Mouse (Mus musculus) MEL (cell line): Measurements from ENCODE around the gene Tas2r117. TPM values are rescaled to one million over a fixed set of nuclear protein-coding genes. Genes with fewer than 3 reads are reported as not detected.

Source experiments
- DNase-seq: peaks from one replicate; pipeline ENCODE4 v3.0.0; 2011; ENCODE audit warnings: low read depth, low spot score
- H3K27ac ChIP-seq: 2 replicates; pipeline ENCODE4 v1.5.1; 2012; ENCODE audit warnings: low read depth, mild to moderate bottlenecking, control low read depth, low read length, moderate library complexity; ENCODE audit not compliant: control insufficient read depth
- H3K27me3 ChIP-seq, 2 experiments: fragments of 150-350 bp in 1 of 2; sonication (generic) in 1 of 2; 2 replicates each; pipeline ENCODE4 v1.6.1; 2012; ENCODE audit warnings: low read length in 2 of 2, mild to moderate bottlenecking in 2 of 2, improper control_type of control experiment in 1 of 2, moderate library complexity in 1 of 2; ENCODE audit not compliant: insufficient read depth in 2 of 2, control insufficient read depth in 1 of 2
- H3K36me3 ChIP-seq, 2 experiments: 2 replicates each; pipeline ENCODE4 v1.6.1; 2012 to 2014; ENCODE audit warnings: low read length in 2 of 2, improper control_type of control experiment in 1 of 2, inconsistent platforms in 1 of 2, mild to moderate bottlenecking in 1 of 2; ENCODE audit not compliant: insufficient read depth in 2 of 2, control insufficient read depth in 1 of 2
- H3K4me1 ChIP-seq, 2 experiments: fragments of 150-350 bp in 1 of 2; sonication (generic) in 1 of 2; 2 replicates each; pipeline ENCODE4 v1.6.1; 2012; ENCODE audit warnings: low read length in 2 of 2, improper control_type of control experiment in 1 of 2, mild to moderate bottlenecking in 1 of 2; ENCODE audit not compliant: insufficient read depth in 2 of 2, control insufficient read depth in 1 of 2
- H3K4me3 ChIP-seq, 2 experiments: fragments of 150-350 bp in 1 of 2; sonication (generic) in 1 of 2; 2 replicates each; pipeline ENCODE4 v1.5.1; 2012; ENCODE audit warnings: low read depth in 2 of 2, low read length in 2 of 2, mild to moderate bottlenecking in 2 of 2, moderate library complexity in 2 of 2, control low read depth in 1 of 2, improper control_type of control experiment in 1 of 2; ENCODE audit not compliant: control insufficient read depth in 1 of 2, insufficient read depth in 1 of 2
- H3K79me2 ChIP-seq: 2 replicates; pipeline ENCODE4 v1.6.1; 2012; ENCODE audit warnings: mild to moderate bottlenecking, low read length, moderate library complexity; ENCODE audit not compliant: control insufficient read depth, poor library complexity, insufficient read depth
- H3K9ac ChIP-seq: 2 replicates; pipeline ENCODE4 v1.6.1; 2012; ENCODE audit warnings: low read depth, mild to moderate bottlenecking, control low read depth, low read length, moderate library complexity; ENCODE audit not compliant: control insufficient read depth, poor library complexity, severe bottlenecking
- H3K9me3 ChIP-seq: fragments of 150-350 bp; sonication (generic); replicated peaks from 2 replicates; pipeline ENCODE4 v1.6.1; 2012; ENCODE audit warnings: mild to moderate bottlenecking, low read length, improper control_type of control experiment, moderate library complexity; ENCODE audit not compliant: insufficient read depth
- BHLHE40 ChIP-seq: IDR thresholded peaks from 2 replicates; pipeline ENCODE4 v1.6.1; 2012; ENCODE audit warnings: low read depth, mild to moderate bottlenecking, inconsistent platforms, low read length, improper control_type of control experiment, borderline replicate concordance
- CTCF ChIP-seq, 3 experiments: IDR thresholded peaks in 2 of 3; conservative IDR thresholded peaks in 1 of 3; 2 replicates each; pipeline ENCODE4 v1.5.1; 2011 to 2012; ENCODE audit warnings: low read length in 3 of 3, low read depth in 2 of 3, mild to moderate bottlenecking in 2 of 3, improper control_type of control experiment in 1 of 3, inconsistent platforms in 1 of 3, mixed read lengths in 1 of 3, moderate library complexity in 1 of 3; ENCODE audit not compliant: control insufficient read depth in 1 of 3, insufficient read depth in 1 of 3, poor library complexity in 1 of 3, severe bottlenecking in 1 of 3
- E2F4 ChIP-seq: IDR thresholded peaks from 2 replicates; pipeline ENCODE4 v1.6.1; 2011; ENCODE audit warnings: low read depth, low read length, improper control_type of control experiment, borderline replicate concordance
- GATA1 ChIP-seq: IDR thresholded peaks from 2 replicates; pipeline ENCODE4 v1.6.1; 2011; ENCODE audit warnings: low read depth, low read length, improper control_type of control experiment
- MAZ ChIP-seq: IDR thresholded peaks from 2 replicates; pipeline ENCODE4 v1.6.1; 2012; ENCODE audit warnings: low read depth, mild to moderate bottlenecking, inconsistent platforms, low read length, improper control_type of control experiment
- MYB ChIP-seq: IDR thresholded peaks from 2 replicates; pipeline ENCODE4 v1.6.1; 2011; ENCODE audit warnings: mild to moderate bottlenecking, low read depth, low read length, improper control_type of control experiment
- MYC ChIP-seq: IDR thresholded peaks from 2 replicates; pipeline ENCODE4 v1.6.1; 2011; ENCODE audit warnings: low read depth, mild to moderate bottlenecking, low read length, improper control_type of control experiment, moderate library complexity
- POLR2A ChIP-seq, 2 experiments: IDR thresholded peaks; 2 replicates each; pipeline ENCODE4 v1.6.1; 2011 to 2012; ENCODE audit warnings: low read length in 2 of 2, mild to moderate bottlenecking in 2 of 2, control low read depth in 1 of 2, improper control_type of control experiment in 1 of 2, low read depth in 1 of 2, moderate library complexity in 1 of 2; ENCODE audit not compliant: control insufficient read depth in 1 of 2, insufficient read depth in 1 of 2, poor library complexity in 1 of 2
- POLR2AphosphoS5 ChIP-seq: IDR thresholded peaks from 2 replicates; pipeline ENCODE4 v1.6.1; 2012; ENCODE audit warnings: low read depth, borderline replicate concordance, mild to moderate bottlenecking, inconsistent platforms, low read length, moderate library complexity, mixed read lengths
- SMC3 ChIP-seq: IDR thresholded peaks from 2 replicates; pipeline ENCODE4 v1.6.1; 2011; ENCODE audit warnings: low read depth, low read length, improper control_type of control experiment
- TAL1 ChIP-seq: IDR thresholded peaks from 2 replicates; pipeline ENCODE4 v1.6.1; 2012; ENCODE audit warnings: mild to moderate bottlenecking, inconsistent platforms, low read length, moderate library complexity, mixed read lengths
- ZKSCAN1 ChIP-seq: IDR thresholded peaks from 2 replicates; pipeline ENCODE4 v1.6.1; 2012; ENCODE audit warnings: low read depth, mild to moderate bottlenecking, inconsistent platforms, low read length, improper control_type of control experiment, moderate library complexity
- ZNF384 ChIP-seq: IDR thresholded peaks from 2 replicates; pipeline ENCODE4 v1.6.1; 2012; ENCODE audit warnings: low read depth, mild to moderate bottlenecking, inconsistent platforms, low read length, improper control_type of control experiment
- polyA plus RNA-seq, 2 experiments: library from polyadenylated mRNA; stranded (reverse) in 1 of 2; unstranded in 1 of 2; fragments of >175 nt in 1 of 2; fragments of >200 nt in 1 of 2; gene quantifications; 2 replicates each; pipeline versions ENCODE4 v1.2.1 to v1.2.4; 2012; ENCODE audit warnings: low replicate concordance in 2 of 2, low read depth in 1 of 2; ENCODE audit not compliant: insufficient read length in 2 of 2, insufficient read depth in 1 of 2, missing spikeins in 1 of 2
- total RNA-seq: library from RNA; depleted of rRNA; stranded (reverse); fragments of 300-350 nt; gene quantifications from 2 replicates; pipeline ENCODE4 v1.2.3, GENCODE M21; 2012; rRNA removed

The Tas2r117 gene
- total and polyA plus RNA-seq, 3 experiments, result not detected

- H3K79me2 ChIP-seq, result no peaks in the 10 kb centered on the region
- H3K4me1 ChIP-seq, result no peaks in the 10 kb centered on the region
- no peak overlapping the region for H3K4me3 ChIP-seq
- no peaks in the 10 kb centered on the region for H3K9me3 ChIP-seq
- H3K27me3 ChIP-seq, result no peaks in the 10 kb centered on the region
- H3K36me3 ChIP-seq, result no peaks in the 10 kb centered on the region
- TF ChIP-seq ZNF384 (no peak), POLR2A (IDR thresholded peaks at IDR 0.05; ENCODE audit: control insufficient read depth in 1 of 2, insufficient read depth in 1 of 2, low read depth in 1 of 2, low read length in 2 of 2, poor library complexity in 1 of 2) (no peak), BHLHE40 (no peak), CTCF (IDR thresholded peaks at IDR 0.05 in 2 of 3, conservative IDR thresholded peaks at IDR 0.05 in 1 of 3; ENCODE audit: control insufficient read depth in 1 of 3, insufficient read depth in 1 of 3, low read depth in 2 of 3, low read length in 3 of 3, poor library complexity in 1 of 3, severe bottlenecking in 1 of 3) (no peak), E2F4 (no peak), GATA1 (no peak), TAL1 (no peak), MYB (no peak), MYC (no peak), POLR2AphosphoS5 (no peak), MAZ (no peak), SMC3 (no peak), ZKSCAN1 (no peak)
- H3K9ac ChIP-seq, result no peak overlapping the region
- no peak for DNase-seq
- H3K27ac ChIP-seq, result no peak overlapping the region
Observed at GRCm38 (mm10) chr6:132795393-132795792, 7.2 kb upstream of the Tas2r117 start.

GRCm38 (mm10) chr6:132846842-132847241 is 44.2 kb downstream of the Tas2r117 start, which contains the start of gene Tas2r123:
TSS of gene Tas2r123 (plus strand) at chr6:132847142.
- no peak for TF ChIP-seq GATA1
- Histone ChIP-seq H3K36me3 (no peaks in the 10 kb centered on the region), H3K27ac (no peak within 1 kb of the TSS), H3K27me3 (no peaks in the 10 kb centered on the region), H3K4me3 (no peak within 1 kb of the TSS), H3K9me3 (no peaks in the 10 kb centered on the region), H3K4me1 (no peaks in the 10 kb centered on the region), H3K9ac (no peak within 1 kb of the TSS), H3K79me2 (no peaks in the 10 kb centered on the region)
- no peak for DNase-seq

Other genes with a start within 250 kb of the Tas2r117 start
- gene Prh1, start 233.0 kb upstream of the Tas2r117 start, total RNA-seq, result not detected in 2 replicates
- gene Prh1, start 233.0 kb upstream of the Tas2r117 start, polyA plus RNA-seq, result not detected
- not detected in 2 replicates for gene Prp2, start 206.9 kb upstream of the Tas2r117 start, total RNA-seq
- gene Prp2, start 206.9 kb upstream of the Tas2r117 start, polyA plus RNA-seq, result not detected
- gene A630073D07Rik, start 151.3 kb upstream of the Tas2r117 start, total RNA-seq, result not detected in 2 replicates
- not detected for gene A630073D07Rik, start 151.3 kb upstream of the Tas2r117 start, polyA plus RNA-seq
- not detected in 2 replicates for gene Tas2r120, start 145.9 kb upstream of the Tas2r117 start, total RNA-seq
- not detected for gene Tas2r120, start 145.9 kb upstream of the Tas2r117 start, polyA plus RNA-seq
- not detected in 2 replicates for gene Tas2r121, start 101.8 kb upstream of the Tas2r117 start, total RNA-seq
- not detected for gene Tas2r121, start 101.8 kb upstream of the Tas2r117 start, polyA plus RNA-seq
- not detected in 2 replicates for gene Tas2r122, start 90.9 kb upstream of the Tas2r117 start, total RNA-seq
- gene Tas2r122, start 90.9 kb upstream of the Tas2r117 start, polyA plus RNA-seq, result not detected
- gene Tas2r115, start 64.8 kb upstream of the Tas2r117 start, total RNA-seq, result not detected in 2 replicates
- gene Tas2r115, start 64.8 kb upstream of the Tas2r117 start, polyA plus RNA-seq, result not detected
- gene Tas2r124, start 48.1 kb upstream of the Tas2r117 start, total RNA-seq, result not detected in 2 replicates
- gene Tas2r124, start 48.1 kb upstream of the Tas2r117 start, polyA plus RNA-seq, result not detected
- not detected in 2 replicates for gene Tas2r102, start 40.7 kb upstream of the Tas2r117 start, total RNA-seq
- gene Tas2r102, start 40.7 kb upstream of the Tas2r117 start, polyA plus RNA-seq, result not detected
- gene Tas2r136, start 24.7 kb upstream of the Tas2r117 start, total RNA-seq, result not detected in 2 replicates
- gene Tas2r136, start 24.7 kb upstream of the Tas2r117 start, polyA plus RNA-seq, result not detected
- gene Tas2r123, start 44.3 kb downstream of the Tas2r117 start, total RNA-seq, result not detected in 2 replicates
- not detected for gene Tas2r123, start 44.3 kb downstream of the Tas2r117 start, polyA plus RNA-seq
- gene Tas2r116, start 52.6 kb downstream of the Tas2r117 start, total RNA-seq, result not detected in 2 replicates
- gene Tas2r116, start 52.6 kb downstream of the Tas2r117 start, polyA plus RNA-seq, result not detected
- not detected in 2 replicates for gene Tas2r110, start 65.2 kb downstream of the Tas2r117 start, total RNA-seq
- gene Tas2r110, start 65.2 kb downstream of the Tas2r117 start, polyA plus RNA-seq, result not detected
- gene Tas2r113, start 90.2 kb downstream of the Tas2r117 start, total RNA-seq, result not detected in 2 replicates
- gene Tas2r113, start 90.2 kb downstream of the Tas2r117 start, polyA plus RNA-seq, result not detected
- gene Tas2r125, start 106.8 kb downstream of the Tas2r117 start, total RNA-seq, result not detected in 2 replicates
- gene Tas2r125, start 106.8 kb downstream of the Tas2r117 start, polyA plus RNA-seq, result not detected
- not detected in 2 replicates for gene Tas2r129, start 148.3 kb downstream of the Tas2r117 start, total RNA-seq
- gene Tas2r129, start 148.3 kb downstream of the Tas2r117 start, polyA plus RNA-seq, result not detected
- gene Tas2r131, start 155.1 kb downstream of the Tas2r117 start, total RNA-seq, result not detected in 2 replicates
- gene Tas2r131, start 155.1 kb downstream of the Tas2r117 start, polyA plus RNA-seq, result not detected
- gene Tas2r109, start 178.1 kb downstream of the Tas2r117 start, total RNA-seq, result not detected in 2 replicates
- gene Tas2r109, start 178.1 kb downstream of the Tas2r117 start, polyA plus RNA-seq, result not detected
- gene Tas2r103, start 234.3 kb downstream of the Tas2r117 start, total RNA-seq, result not detected in 2 replicates
- gene Tas2r103, start 234.3 kb downstream of the Tas2r117 start, polyA plus RNA-seq, result not detected